Mouse (Mus musculus): ENCODE data around the gene 4930558K02Rik. TPM values are rescaled to one million over a fixed set of nuclear protein-coding genes. Genes with fewer than 3 reads are reported as not detected.

4930558K02Rik gene
- polyA plus RNA-seq, 1 experiment from 2014 or later = not detected

DNA sequence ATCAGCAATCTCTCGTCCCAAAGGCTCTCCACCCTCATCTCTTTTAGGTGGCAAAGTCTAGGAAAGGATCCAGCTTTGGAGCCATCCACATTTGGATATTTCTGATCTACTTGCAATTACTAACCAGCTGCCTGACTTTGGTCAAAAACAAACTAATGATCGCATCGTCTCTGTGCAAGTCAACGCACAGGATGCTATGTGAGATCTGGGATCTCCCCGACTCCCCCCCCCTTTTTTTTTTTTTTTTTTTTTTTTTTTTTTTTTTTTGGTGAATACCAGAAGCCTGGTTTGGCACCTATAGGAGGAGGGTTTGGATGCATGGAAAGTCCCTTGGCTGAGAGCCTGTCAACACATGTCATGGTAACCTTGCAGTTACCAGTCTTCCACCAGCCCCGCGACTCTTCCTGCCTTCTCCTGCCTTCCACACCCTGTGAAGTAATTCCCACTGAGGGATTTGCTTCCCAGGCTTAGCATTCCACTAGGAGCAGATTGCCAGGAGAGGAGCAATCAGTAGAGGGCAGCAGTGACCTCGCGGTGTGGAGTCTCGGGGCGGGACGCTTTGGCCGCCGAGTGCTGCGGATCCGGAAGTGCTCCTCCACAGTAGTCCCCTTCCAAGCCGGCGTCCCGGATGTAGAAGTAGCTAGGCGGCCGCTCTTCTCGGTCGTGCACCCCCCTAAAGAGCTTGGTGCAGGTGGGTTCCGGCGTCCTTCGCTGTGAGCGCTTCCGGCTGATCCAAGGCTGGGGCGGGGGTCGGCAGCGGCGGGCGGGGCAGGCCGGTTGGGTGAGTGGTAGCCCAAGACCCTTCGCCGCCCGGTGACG lies 10.6 kb downstream of the 4930558K02Rik start, which contains the start of gene Pigc:
Gene Pigc (plus strand): TSS at position 598 of the 819 bp plus-strand sequence.
- ATAC-seq (ENCODE audit: low FRiP score) = peak; percentile 98
- Histone ChIP-seq H3K9ac (ENCODE audit: low read depth, low read length) (peak within 1 kb of the TSS; percentile 71), H3K27ac (ENCODE audit: low read depth, low read length) (peak within 1 kb of the TSS; percentile 63), H3K4me1 (replicated peaks; ENCODE audit: control insufficient read depth, insufficient read depth, low read length) (no peaks in the 10 kb centered on the region), H3K36me3 (ENCODE audit: control insufficient read depth, insufficient read depth, low read length) (no peaks in the 10 kb centered on the region), H3K4me3 (ENCODE audit: low read depth, low read length) (peak within 1 kb of the TSS; percentile 68), H3K9me3 (ENCODE audit: control insufficient read depth, low read length) (no peaks in the 10 kb centered on the region), H3K4me2 (replicated peaks; ENCODE audit: low read depth, low read length) (peak within 1 kb of the TSS; percentile 40), H3K27me3 (ENCODE audit: control insufficient read depth, insufficient read depth, low read length) (no peaks in the 10 kb centered on the region)
- WGBS = 5% methylated on average over 37 of the region's 38 CpGs
- DNase-seq (ENCODE audit: low spot score) = peak; percentile 94

DNA sequence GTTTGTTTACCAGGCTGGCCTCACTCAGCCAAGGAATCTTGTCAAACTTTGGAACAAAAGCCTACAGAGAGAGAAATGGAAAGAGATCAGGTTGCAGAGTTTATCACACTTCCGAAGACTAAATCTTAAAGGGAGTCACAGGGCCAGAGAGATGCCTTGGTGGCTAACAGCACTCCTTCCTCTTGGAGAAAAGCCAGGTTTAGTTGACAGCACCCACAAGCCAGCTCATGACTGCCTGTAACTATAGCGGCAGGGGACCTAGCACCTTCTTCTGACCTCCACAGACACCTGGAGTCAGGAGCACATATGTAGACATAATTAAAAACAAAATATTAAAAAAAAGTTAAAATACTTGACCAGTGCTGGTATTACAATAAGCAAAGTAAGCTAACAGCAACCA lies 11.5 kb downstream of the 4930558K02Rik start:
- no peaks in the 10 kb centered on the region for H3K36me3 ChIP-seq (ENCODE audit: control insufficient read depth, insufficient read depth, low read length)
- H3K4me2 ChIP-seq (replicated peaks; ENCODE audit: low read depth, low read length) = no peak overlapping the region
- DNase-seq (ENCODE audit: low spot score) (no peak), ATAC-seq (ENCODE audit: low FRiP score) (no peak)
- WGBS = 85% methylated on average over 2 of the region's 2 CpGs
- H3K4me1 ChIP-seq (replicated peaks; ENCODE audit: control insufficient read depth, insufficient read depth, low read length) = no peaks in the 10 kb centered on the region
- no peak overlapping the region for H3K27ac ChIP-seq (ENCODE audit: low read depth, low read length)
- no peak overlapping the region for H3K4me3 ChIP-seq (ENCODE audit: low read depth, low read length)
- H3K9me3 ChIP-seq (ENCODE audit: control insufficient read depth, low read length) = no peaks in the 10 kb centered on the region
- no peak overlapping the region for H3K9ac ChIP-seq (ENCODE audit: low read depth, low read length)
- no peaks in the 10 kb centered on the region for H3K27me3 ChIP-seq (ENCODE audit: control insufficient read depth, insufficient read depth, low read length)

DNA sequence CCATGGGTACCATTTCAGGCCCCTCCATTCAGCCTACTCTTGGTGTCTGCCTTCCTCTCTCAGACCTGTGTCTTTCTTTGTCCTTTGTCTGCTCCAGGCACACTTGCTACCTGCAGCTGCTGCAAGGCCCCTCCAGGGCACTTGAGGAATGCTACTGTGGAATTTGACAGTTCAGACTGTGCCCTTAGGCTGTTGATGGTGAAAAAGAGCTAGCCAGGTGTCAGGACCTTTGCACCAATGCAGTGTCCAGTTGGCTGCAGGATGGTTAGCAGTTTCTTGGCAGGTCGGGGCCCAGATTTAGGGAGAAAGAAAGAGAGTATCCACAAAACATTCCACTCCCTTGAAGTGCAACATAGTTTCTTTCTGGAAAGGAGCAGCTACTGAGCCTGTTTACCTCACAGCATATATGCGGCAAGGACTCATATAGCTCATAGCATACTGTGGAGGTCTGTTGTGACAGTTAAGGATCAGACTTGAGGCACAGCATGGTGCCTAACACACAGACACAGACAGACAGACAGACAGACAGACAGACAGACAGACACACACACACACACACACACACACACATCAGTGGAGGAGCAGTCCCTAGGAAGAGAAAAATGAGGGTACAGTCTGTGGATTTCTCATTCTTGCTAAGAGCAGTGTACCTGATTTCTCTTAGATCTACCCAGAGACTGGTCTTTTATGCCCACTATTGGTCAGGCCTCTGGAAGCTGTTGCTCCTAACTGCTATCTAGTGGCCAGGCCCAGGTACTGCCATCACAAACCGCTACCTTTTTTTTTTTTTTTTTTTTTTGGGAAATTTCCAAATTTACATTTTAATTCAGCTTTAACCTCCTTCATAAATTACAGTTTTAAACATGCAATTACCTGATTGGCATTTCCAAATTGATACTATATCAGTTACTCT lies 16.7 kb downstream of the 4930558K02Rik start:
- H3K27me3 ChIP-seq (ENCODE audit: control insufficient read depth, insufficient read depth, low read length) = no peaks in the 10 kb centered on the region
- H3K9me3 ChIP-seq (ENCODE audit: control insufficient read depth, low read length) = no peaks in the 10 kb centered on the region
- no peak overlapping the region for H3K27ac ChIP-seq (ENCODE audit: low read depth, low read length)
- ATAC-seq (ENCODE audit: low FRiP score) = peak; percentile 60
- H3K36me3 ChIP-seq (ENCODE audit: control insufficient read depth, insufficient read depth, low read length) = no peaks in the 10 kb centered on the region
- H3K4me2 ChIP-seq (replicated peaks; ENCODE audit: low read depth, low read length) = no peak overlapping the region
- 47% methylated on average over 3 of the region's 3 CpGs for WGBS
- DNase-seq (ENCODE audit: low spot score) = peak; percentile 41
- H3K4me1 ChIP-seq (replicated peaks; ENCODE audit: control insufficient read depth, insufficient read depth, low read length) = no peaks in the 10 kb centered on the region
- no peak overlapping the region for H3K9ac ChIP-seq (ENCODE audit: low read depth, low read length)
- no peak overlapping the region for H3K4me3 ChIP-seq (ENCODE audit: low read depth, low read length)

DNA sequence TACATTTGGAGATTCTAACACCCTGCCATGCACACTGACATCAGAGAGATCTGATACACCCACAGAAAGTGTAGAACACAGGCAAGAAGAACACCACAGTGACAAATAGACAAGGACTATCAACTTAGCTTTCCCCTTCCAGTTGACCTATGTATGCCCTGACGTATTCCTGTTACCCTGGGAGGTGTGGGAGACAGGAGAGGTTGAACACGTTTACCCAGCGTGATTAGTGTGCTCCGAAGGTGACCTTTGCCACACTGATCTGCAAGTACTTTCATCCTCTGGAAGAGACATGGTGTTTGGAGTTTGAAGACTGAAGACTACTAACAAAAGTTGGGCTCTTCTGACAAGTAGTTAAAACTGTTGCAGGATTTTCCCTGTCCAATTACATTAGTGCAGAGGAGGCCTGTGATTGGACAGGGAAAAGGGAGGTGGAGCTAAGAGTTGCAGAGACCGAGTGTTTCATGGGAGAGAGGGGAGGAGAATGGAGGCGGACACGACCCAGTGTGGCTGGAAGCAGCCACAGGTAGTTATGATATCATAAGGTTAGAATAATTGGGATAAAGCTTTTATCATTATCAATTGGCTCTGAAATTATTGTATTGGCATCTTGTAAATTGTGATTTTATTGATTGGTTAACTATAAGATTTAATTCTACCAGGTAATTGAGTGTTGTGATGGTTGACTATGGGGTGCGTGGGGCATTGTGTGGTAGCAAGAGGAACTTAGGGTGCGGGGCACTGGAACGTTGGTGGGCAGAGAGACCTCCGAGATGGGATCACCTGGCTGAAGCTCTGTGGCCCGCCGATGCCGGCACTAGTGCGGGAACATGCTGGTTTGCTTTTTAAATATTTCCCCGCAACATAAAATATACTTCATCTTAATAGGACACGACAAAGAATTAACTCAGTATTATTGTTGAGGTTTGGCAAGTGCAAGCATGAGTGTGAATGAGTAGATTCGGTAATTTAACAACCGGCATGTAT lies 21.2 kb downstream of the 4930558K02Rik start:
- Histone ChIP-seq H3K4me2 (replicated peaks; ENCODE audit: low read depth, low read length) (no peak overlapping the region), H3K9ac (ENCODE audit: low read depth, low read length) (no peak overlapping the region), H3K36me3 (ENCODE audit: control insufficient read depth, insufficient read depth, low read length) (no peaks in the 10 kb centered on the region), H3K27me3 (ENCODE audit: control insufficient read depth, insufficient read depth, low read length) (no peaks in the 10 kb centered on the region), H3K4me3 (ENCODE audit: low read depth, low read length) (no peak overlapping the region), H3K9me3 (ENCODE audit: control insufficient read depth, low read length) (no peaks in the 10 kb centered on the region), H3K4me1 (replicated peaks; ENCODE audit: control insufficient read depth, insufficient read depth, low read length) (no peaks in the 10 kb centered on the region), H3K27ac (ENCODE audit: low read depth, low read length) (no peak overlapping the region)
- 83% methylated on average over 19 of the region's 19 CpGs for WGBS
- ATAC-seq (ENCODE audit: low FRiP score) (no peak), DNase-seq (ENCODE audit: low spot score) (no peak)

DNA sequence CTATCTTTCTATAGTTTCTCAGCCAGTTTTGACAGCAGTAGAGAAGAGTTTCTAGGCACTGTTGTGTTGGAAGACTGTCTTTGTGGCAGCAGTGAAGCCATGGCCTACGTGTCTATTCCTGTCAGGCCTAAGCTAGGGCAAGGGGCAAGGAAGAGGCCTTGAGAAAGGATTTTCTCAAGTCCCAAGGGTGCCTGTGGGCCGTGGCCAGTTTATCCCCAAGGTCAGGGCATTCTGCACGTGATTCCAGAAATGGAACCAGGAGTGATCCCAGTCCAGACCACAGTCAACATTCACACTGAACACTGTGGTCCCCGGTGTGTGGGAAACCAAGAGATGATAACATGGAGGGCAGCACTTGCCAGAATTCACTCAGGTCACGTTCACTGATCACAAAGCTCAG lies 23.6 kb downstream of the 4930558K02Rik start:
- ATAC-seq (ENCODE audit: low FRiP score) = no peak
- Histone ChIP-seq H3K4me1 (replicated peaks; ENCODE audit: control insufficient read depth, insufficient read depth, low read length) (no peaks in the 10 kb centered on the region), H3K27me3 (ENCODE audit: control insufficient read depth, insufficient read depth, low read length) (no peaks in the 10 kb centered on the region), H3K27ac (ENCODE audit: low read depth, low read length) (no peak overlapping the region), H3K9ac (ENCODE audit: low read depth, low read length) (no peak overlapping the region), H3K4me3 (ENCODE audit: low read depth, low read length) (no peak overlapping the region), H3K4me2 (replicated peaks; ENCODE audit: low read depth, low read length) (no peak overlapping the region), H3K9me3 (ENCODE audit: control insufficient read depth, low read length) (no peaks in the 10 kb centered on the region), H3K36me3 (ENCODE audit: control insufficient read depth, insufficient read depth, low read length) (no peaks in the 10 kb centered on the region)
- no peak for DNase-seq (ENCODE audit: low spot score)
- 74% methylated on average over 5 of the region's 5 CpGs for WGBS

DNA sequence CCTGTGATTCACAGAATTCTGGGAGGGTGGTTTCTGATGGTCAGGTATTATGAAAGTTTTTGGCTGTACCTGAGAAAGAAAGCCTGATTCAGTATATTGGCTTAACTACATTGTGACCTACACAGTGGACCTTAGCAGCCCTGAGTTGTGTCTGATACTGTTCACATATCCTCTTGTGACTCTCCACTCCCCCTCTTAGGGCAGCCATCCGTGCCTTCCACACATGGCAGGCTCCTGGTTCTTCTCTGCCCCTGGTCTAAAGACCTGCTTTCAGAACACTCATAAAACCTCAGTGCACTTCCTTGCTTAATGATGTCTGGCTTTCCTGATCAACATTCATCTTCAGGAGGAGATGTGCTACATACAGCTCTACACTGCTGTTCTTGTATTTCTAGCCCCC lies 26.8 kb downstream of the 4930558K02Rik start:
- no peak for ATAC-seq (ENCODE audit: low FRiP score)
- 55% methylated on average over 1 of the region's 1 CpGs for WGBS

DNA sequence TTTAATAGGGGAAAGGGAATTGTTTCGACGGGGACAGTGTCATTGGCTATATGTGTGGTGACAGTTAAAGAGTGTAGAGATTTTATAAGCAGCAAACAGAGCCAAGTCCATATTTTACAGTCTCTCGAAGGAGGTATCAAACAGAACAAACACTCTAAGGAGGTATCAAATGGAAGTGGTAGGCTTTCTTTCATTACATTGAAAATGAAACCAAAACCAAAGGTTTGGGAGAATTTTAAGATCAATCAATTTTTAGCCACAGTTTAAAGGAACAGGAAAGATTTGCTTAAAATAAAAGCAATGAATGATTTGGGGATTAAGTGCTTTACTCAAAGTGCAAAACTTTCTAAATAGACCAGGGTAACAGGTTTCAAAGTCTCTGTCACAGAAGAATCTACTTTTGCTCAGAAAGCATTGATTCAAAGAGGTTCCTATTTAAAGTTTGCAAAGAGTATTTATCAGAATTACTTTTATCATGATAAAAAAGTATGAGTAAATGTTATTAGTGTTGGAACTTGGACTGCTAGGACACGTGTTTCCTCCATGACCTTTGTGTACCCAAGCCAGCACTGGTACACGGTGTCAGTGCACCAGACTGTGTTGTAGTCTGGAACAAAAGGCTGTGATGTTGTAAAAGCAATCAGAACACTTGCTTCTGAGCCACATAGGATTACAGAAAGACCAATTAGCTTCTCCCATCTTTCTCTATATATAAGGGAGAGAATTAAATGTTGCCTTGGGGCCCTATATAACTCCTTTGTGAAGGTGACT lies 28.2 kb downstream of the 4930558K02Rik start:
- DNase-seq (ENCODE audit: low spot score) (no peak), ATAC-seq (ENCODE audit: low FRiP score) (no peak)
- no peaks in the 10 kb centered on the region for H3K4me1 ChIP-seq (replicated peaks; ENCODE audit: control insufficient read depth, insufficient read depth, low read length)
- H3K27ac ChIP-seq (ENCODE audit: low read depth, low read length) = no peak overlapping the region
- H3K9ac ChIP-seq (ENCODE audit: low read depth, low read length) = no peak overlapping the region
- H3K36me3 ChIP-seq (ENCODE audit: control insufficient read depth, insufficient read depth, low read length) = no peaks in the 10 kb centered on the region
- no peak overlapping the region for H3K4me2 ChIP-seq (replicated peaks; ENCODE audit: low read depth, low read length)
- 88% methylated on average over 5 of the region's 5 CpGs for WGBS
- H3K9me3 ChIP-seq (ENCODE audit: control insufficient read depth, low read length) = no peaks in the 10 kb centered on the region
- no peaks in the 10 kb centered on the region for H3K27me3 ChIP-seq (ENCODE audit: control insufficient read depth, insufficient read depth, low read length)
- H3K4me3 ChIP-seq (ENCODE audit: low read depth, low read length) = no peak overlapping the region

More for the DNA sequence above, 26.8 kb downstream of the 4930558K02Rik start:
- no peaks in the 10 kb centered on the region for H3K27me3 ChIP-seq (ENCODE audit: control insufficient read depth, insufficient read depth, low read length)
- no peak overlapping the region for H3K4me3 ChIP-seq (ENCODE audit: low read depth, low read length)
- no peak overlapping the region for H3K4me2 ChIP-seq (replicated peaks; ENCODE audit: low read depth, low read length)
- no peak for DNase-seq (ENCODE audit: low spot score)
- H3K27ac ChIP-seq (ENCODE audit: low read depth, low read length) = no peak overlapping the region
- no peaks in the 10 kb centered on the region for H3K9me3 ChIP-seq (ENCODE audit: control insufficient read depth, low read length)
- no peak overlapping the region for H3K9ac ChIP-seq (ENCODE audit: low read depth, low read length)
- H3K36me3 ChIP-seq (ENCODE audit: control insufficient read depth, insufficient read depth, low read length) = no peaks in the 10 kb centered on the region
- H3K4me1 ChIP-seq (replicated peaks; ENCODE audit: control insufficient read depth, insufficient read depth, low read length) = no peaks in the 10 kb centered on the region
